Mouse (Mus musculus) midbrain, embryonic 14.5 days (tissue): ENCODE results near the gene Astl. TPM values are rescaled to one million over a fixed set of nuclear protein-coding genes. Genes with fewer than 3 reads are reported as not detected.
A peak's percentile ranks its signal among the peaks of the same experiment; 100 is the strongest.

Experiments
- ATAC-seq: fragments of 200-750 bp; cut with Nextera tagmentation; 2 replicates; pipeline ENCODE4 v1.8.0; 2017; ENCODE audit warnings: moderate number of reproducible peaks, moderate library complexity; ENCODE audit not compliant: low FRiP score, low TSS enrichment
- DNase-seq: peaks from one replicate; pipeline ENCODE4 v3.0.0-alpha.2; 2015
- H3K27ac ChIP-seq: fragments of 300-500 bp; sonication (generic); replicated peaks from 2 replicates; pipeline ENCODE4 v1.5.1; 2014; ENCODE audit warnings: mild to moderate bottlenecking, low read depth, low read length, moderate library complexity
- H3K27me3 ChIP-seq: fragments of 300-500 bp; sonication (generic); 2 replicates; pipeline ENCODE4 v1.6.1; 2014; ENCODE audit warnings: low read length, control low read depth, mixed read lengths; ENCODE audit not compliant: control insufficient read depth, insufficient read depth
- H3K36me3 ChIP-seq: fragments of 300-500 bp; sonication (generic); 2 replicates; pipeline ENCODE4 v1.6.1; 2014; ENCODE audit warnings: low read length, control low read depth; ENCODE audit not compliant: control insufficient read depth, insufficient read depth
- H3K4me1 ChIP-seq: fragments of 300-500 bp; sonication (generic); 2 replicates; pipeline ENCODE4 v1.6.1; 2014; ENCODE audit warnings: mild to moderate bottlenecking, antibody characterized with exemption, low read length, control low read depth; ENCODE audit not compliant: control insufficient read depth, insufficient read depth
- H3K4me2 ChIP-seq: fragments of 300-500 bp; sonication (generic); 2 replicates; pipeline ENCODE4 v1.6.1; 2014; ENCODE audit warnings: mild to moderate bottlenecking, low read length, moderate library complexity
- H3K4me3 ChIP-seq: fragments of 300-500 bp; sonication (generic); replicated peaks from 2 replicates; pipeline ENCODE4 v1.5.1; 2014; ENCODE audit warnings: low read depth, low read length
- H3K9ac ChIP-seq: fragments of 300-500 bp; sonication (generic); replicated peaks from 2 replicates; pipeline ENCODE4 v1.6.1; 2014; ENCODE audit warnings: mild to moderate bottlenecking, low read length, moderate library complexity
- H3K9me3 ChIP-seq: fragments of 300-500 bp; sonication (generic); 2 replicates; pipeline ENCODE4 v1.6.1; 2016; ENCODE audit warnings: low read length, control low read depth, mixed read lengths; ENCODE audit not compliant: control insufficient read depth
- WGBS: fragments of 180-500 bp; shearing (Covaris S2); extraction: QIAGEN DNeasy Blood & Tissue Kit; methylation state at CpG from one replicate; pipeline ENCODE4 v1.1.7; 2014; 5-methylcytosine and 5-hydroxymethylcytosine counted together
- polyA plus RNA-seq: library from polyadenylated mRNA; unstranded; fragments of >200 nt; fragmentation: Nextera tagmentation; extraction: Ambion mirVana; gene quantifications from 2 replicates; pipeline ENCODE4 v1.2.1, GENCODE M21; 2014

The Astl gene
- polyA plus RNA-seq, 1 experiment from 2014 or later: not detected

- ATAC-seq: no peak
- no peaks in the 10 kb centered on the region for H3K9me3 ChIP-seq
- 77% methylated on average over 10 of the region's 10 CpGs for WGBS
- H3K9ac ChIP-seq: no peak overlapping the region
- peaks cover 8% of the 10 kb centered on the region; the same call in 1 of the 2 replicates for H3K4me1 ChIP-seq
- H3K4me3 ChIP-seq: no peak overlapping the region
- no peaks in the 10 kb centered on the region for H3K36me3 ChIP-seq
- no peak for DNase-seq
- no peak overlapping the region for H3K4me2 ChIP-seq
- no peak overlapping the region for H3K27ac ChIP-seq
- H3K27me3 ChIP-seq: peaks cover 32% of the 10 kb centered on the region
These were observed 28.8 kb downstream of the Astl start for GRCm38 (mm10) chr2:127367126-127367820.

GRCm38 (mm10) chr2:127369703-127370376 is 31.4 kb downstream of the Astl start:
- 79% methylated on average over 5 of the region's 5 CpGs for WGBS
- no peak overlapping the region for H3K9ac ChIP-seq
- H3K4me1 ChIP-seq: no peaks in the 10 kb centered on the region
- no peak overlapping the region for H3K27ac ChIP-seq
- H3K36me3 ChIP-seq: no peaks in the 10 kb centered on the region
- DNase-seq (no peak), ATAC-seq (no peak)
- H3K9me3 ChIP-seq: no peaks in the 10 kb centered on the region
- H3K4me2 ChIP-seq: no peak overlapping the region
- H3K27me3 ChIP-seq: peaks cover 7% of the 10 kb centered on the region; the same call in 1 of the 2 replicates
- H3K4me3 ChIP-seq: no peak overlapping the region

DNA sequence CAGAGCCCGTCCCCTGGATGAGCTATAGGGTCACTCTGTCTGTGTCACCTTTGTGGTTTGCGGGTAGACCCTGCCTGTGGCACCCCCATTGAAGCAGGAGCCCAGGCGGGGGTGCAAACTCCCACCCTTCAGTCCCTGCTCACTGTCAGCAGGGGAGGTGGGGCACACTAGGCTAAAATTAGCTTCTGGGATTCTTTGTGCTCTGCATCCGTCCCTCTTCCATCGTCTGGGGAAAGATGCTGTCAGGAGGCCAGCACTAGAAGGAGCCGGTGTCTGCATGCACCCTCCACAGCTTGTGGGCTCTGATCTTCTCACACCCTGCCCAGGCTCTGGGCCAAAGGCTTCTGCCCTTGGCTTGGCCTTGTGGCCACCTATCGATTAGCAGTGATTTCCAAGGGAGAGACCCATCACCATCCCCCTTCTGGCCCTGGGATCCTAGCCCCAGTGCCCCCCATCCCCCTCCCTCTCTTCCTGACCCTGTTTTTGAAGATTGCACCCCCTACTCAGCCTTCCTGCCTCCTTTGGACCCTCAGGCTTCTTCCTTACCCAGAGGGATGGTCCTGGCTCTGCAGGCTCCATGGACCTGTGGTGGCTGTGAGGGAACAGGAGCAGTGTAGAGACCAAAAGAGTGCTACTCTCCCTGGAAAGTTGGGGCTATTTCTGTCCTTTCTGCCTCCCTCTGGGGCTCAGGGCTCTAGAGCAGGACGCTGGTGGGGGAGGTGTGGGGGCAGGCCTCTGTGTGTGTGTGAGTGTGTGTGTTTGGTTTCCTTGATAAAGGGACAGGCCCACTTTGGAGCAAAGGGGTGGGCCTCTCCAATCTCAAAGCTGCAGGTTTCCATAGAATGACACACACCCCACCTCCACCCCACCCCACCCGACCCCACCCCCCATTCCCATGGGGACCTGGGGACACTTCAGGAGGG is 32.4 kb downstream of the Astl start:
- no peak overlapping the region for H3K9ac ChIP-seq
- no peak overlapping the region for H3K4me2 ChIP-seq
- 64% methylated on average over 9 of the region's 9 CpGs for WGBS
- DNase-seq (no peak), ATAC-seq (no peak)
- H3K27me3 ChIP-seq: peaks cover 6% of the 10 kb centered on the region; the same call in 1 of the 2 replicates
- no peak overlapping the region for H3K4me3 ChIP-seq
- no peak overlapping the region for H3K27ac ChIP-seq
- no peaks in the 10 kb centered on the region for H3K4me1 ChIP-seq
- H3K9me3 ChIP-seq: no peaks in the 10 kb centered on the region
- H3K36me3 ChIP-seq: no peaks in the 10 kb centered on the region

DNA sequence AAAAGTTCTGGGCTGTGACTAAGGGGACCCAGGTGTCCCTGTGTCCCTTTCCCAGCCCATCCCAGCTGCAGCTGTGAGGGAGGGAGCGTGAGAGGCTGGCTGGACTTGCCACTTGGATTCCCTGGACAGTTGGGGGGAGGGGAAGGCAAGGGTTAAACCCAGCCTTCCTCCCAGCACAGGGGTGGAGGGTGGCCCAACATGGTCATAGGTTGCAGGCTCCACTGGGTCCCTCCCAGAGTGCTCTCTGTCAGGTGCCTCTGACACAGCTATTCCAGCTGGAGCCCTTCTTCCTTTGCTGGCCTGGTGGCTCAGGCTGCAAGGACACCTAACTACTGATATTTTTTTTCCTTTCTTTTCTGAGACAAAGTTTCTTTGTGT is 33.0 kb downstream of the Astl start:
- ATAC-seq: no peak

GRCm38 (mm10) chr2:127372082-127372481 is 33.6 kb downstream of the Astl start:
- DNase-seq (no peak), ATAC-seq (no peak)
- no peaks in the 10 kb centered on the region for H3K4me1 ChIP-seq
- 88% methylated on average over 2 of the region's 2 CpGs for WGBS
- H3K36me3 ChIP-seq: no peaks in the 10 kb centered on the region
- no peak overlapping the region for H3K4me2 ChIP-seq
- no peak overlapping the region for H3K9ac ChIP-seq
- H3K4me3 ChIP-seq: no peak overlapping the region
- no peaks in the 10 kb centered on the region for H3K27me3 ChIP-seq
- no peak overlapping the region for H3K27ac ChIP-seq
- H3K9me3 ChIP-seq: no peaks in the 10 kb centered on the region

More for the DNA sequence above, 33.0 kb downstream of the Astl start:
- no peaks in the 10 kb centered on the region for H3K4me1 ChIP-seq
- no peaks in the 10 kb centered on the region for H3K36me3 ChIP-seq
- no peak for DNase-seq
- no peaks in the 10 kb centered on the region for H3K9me3 ChIP-seq
- no peak overlapping the region for H3K4me2 ChIP-seq
- H3K4me3 ChIP-seq: no peak overlapping the region
- no peak overlapping the region for H3K9ac ChIP-seq
- H3K27me3 ChIP-seq: peaks cover 1% of the 10 kb centered on the region; the same call in 1 of the 2 replicates
- no peak overlapping the region for H3K27ac ChIP-seq
- WGBS: 55% methylated on average over 1 of the region's 1 CpGs

GRCm38 (mm10) chr2:127374131-127374530 is 35.7 kb downstream of the Astl start:
- DNase-seq (no peak), ATAC-seq (no peak)
- no peak overlapping the region for H3K9ac ChIP-seq
- no peaks in the 10 kb centered on the region for H3K4me1 ChIP-seq
- no peak overlapping the region for H3K4me2 ChIP-seq
- H3K4me3 ChIP-seq: no peak overlapping the region
- no peak overlapping the region for H3K27ac ChIP-seq
- H3K9me3 ChIP-seq: no peaks in the 10 kb centered on the region
- WGBS: 90% methylated on average over 3 of the region's 3 CpGs
- H3K27me3 ChIP-seq: no peaks in the 10 kb centered on the region
- H3K36me3 ChIP-seq: no peaks in the 10 kb centered on the region

DNA sequence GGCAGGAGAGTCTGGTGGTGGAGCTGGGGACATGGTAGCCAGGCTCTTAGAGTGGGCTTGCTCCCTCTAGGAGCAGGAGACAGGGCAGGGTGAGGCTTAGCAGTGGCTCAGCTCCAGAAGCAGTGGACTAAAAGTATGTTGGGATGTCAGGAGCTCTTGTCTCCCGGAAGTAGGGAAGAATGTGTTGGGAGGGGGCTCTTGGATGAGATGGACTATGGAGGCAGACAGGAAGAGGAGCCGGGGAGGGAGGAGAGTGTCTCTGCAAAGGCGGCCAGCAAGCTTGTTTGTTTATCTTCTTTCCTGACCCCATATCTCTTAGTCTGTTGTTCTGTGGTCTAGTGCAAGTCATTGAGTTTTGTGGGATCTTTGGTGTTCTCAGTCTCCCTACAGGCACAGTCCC is 36.6 kb downstream of the Astl start:
- no peak overlapping the region for H3K27ac ChIP-seq

GRCm38 (mm10) chr2:127375759-127376341 is 37.4 kb downstream of the Astl start:
- H3K4me3 ChIP-seq: no peak overlapping the region
- no peak overlapping the region for H3K4me2 ChIP-seq
- H3K27me3 ChIP-seq: no peaks in the 10 kb centered on the region
- ATAC-seq (no peak; the same call in 1 of the 2 replicates), DNase-seq (peak; percentile 19)
- H3K4me1 ChIP-seq: no peaks in the 10 kb centered on the region
- no peak overlapping the region for H3K27ac ChIP-seq
- no peaks in the 10 kb centered on the region for H3K36me3 ChIP-seq
- WGBS: 48% methylated on average over 7 of the region's 7 CpGs
- H3K9ac ChIP-seq: no peak overlapping the region
- no peaks in the 10 kb centered on the region for H3K9me3 ChIP-seq

More for the DNA sequence above, 36.6 kb downstream of the Astl start:
- Histone ChIP-seq H3K36me3 (no peaks in the 10 kb centered on the region), H3K4me2 (no peak overlapping the region), H3K9me3 (no peaks in the 10 kb centered on the region), H3K9ac (no peak overlapping the region), H3K27me3 (no peaks in the 10 kb centered on the region), H3K4me3 (no peak overlapping the region), H3K4me1 (no peaks in the 10 kb centered on the region)
- 74% methylated on average over 3 of the region's 3 CpGs for WGBS
- ATAC-seq: no peak
- no peak for DNase-seq
